Mouse (Mus musculus): ENCODE results near the gene Gm42791.

Gene Gm42791

DNA sequence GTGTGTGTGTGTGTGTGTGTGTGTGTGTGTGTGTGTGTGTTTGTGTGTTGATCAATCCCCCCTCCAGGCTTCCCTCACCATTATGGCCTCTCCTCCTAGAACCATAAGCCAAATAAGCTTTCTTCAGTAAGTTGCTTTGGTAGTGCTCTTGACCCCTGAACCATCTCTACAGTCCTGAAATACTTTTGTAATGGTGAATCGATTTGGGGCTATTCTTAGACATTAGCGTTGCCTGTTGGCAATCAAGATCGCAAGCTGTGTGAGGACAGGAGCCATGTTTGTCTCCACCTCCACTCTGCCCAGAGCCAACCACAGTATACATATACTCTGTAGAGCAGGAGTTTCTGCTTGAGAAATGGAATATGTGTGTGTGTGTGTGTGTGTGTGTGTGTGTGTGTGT, 14.2 kb upstream of the Gm42791 start:
- DNase-seq (ENCODE audit: low read depth, low spot score) = no peak

DNA sequence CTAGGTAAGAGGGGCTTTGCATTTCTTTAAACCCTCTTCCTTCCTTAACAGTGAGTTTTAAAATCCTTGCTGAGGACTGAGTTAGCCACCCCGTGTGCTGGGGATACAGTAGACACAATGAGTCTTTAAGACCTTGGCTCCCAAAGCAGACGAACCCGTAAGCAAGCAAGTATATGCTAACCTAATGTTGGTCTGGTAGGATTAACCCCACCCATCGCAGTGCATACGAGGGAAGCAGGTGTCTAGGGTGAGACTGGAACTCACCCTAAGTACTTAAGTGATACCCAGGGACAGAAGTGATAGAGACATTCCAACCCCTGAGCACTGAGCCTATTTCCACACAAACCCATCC, 12.3 kb upstream of the Gm42791 start:
- no peak for DNase-seq (ENCODE audit: low read depth, low spot score)

DNA sequence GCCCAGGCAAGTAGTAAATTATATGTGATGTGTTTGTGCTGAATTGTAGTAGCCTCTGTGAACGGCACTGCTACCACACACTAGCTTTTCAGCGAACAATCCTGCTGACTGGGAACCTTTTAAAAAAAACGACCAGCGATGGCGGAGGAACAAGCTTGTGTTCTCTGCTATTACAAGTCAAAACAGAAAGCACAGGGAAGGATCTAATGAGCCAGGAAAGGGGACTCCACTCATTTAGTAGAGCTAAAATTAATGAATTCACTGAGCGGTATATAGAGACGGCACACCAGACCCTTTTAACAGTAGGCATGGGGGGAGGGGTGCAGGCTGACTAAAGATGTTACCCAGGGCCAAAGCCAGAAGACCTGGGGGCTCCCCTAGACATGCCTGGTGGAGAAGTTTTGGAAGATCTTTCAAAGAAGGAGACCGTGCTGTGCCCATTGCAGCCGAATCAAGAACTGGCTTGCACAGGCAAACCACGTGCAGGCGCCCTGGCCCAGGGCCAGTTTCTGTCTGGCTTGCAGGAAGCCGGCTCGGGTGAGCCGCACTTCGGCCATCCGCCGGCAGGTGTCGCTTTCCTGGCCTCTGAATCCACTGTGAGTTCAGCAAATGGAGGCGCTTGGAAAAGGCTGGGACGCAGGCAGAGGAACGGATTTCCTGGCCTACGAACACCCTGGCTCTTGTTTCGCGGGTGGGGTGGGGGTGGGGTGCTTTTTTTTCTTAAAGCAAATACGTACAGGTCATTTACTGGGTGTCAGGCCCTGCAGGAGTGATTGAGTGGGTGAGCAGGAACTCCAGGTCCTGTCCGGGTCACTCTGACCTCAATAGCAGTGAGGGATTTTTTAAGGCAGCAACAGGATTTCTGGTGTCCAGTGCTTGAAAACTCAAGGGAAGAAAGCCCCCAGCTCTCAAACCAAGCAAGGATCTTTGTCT, 11.7 kb upstream of the Gm42791 start:
- peak; percentile 98 for DNase-seq (ENCODE audit: low read depth, low spot score)

DNA sequence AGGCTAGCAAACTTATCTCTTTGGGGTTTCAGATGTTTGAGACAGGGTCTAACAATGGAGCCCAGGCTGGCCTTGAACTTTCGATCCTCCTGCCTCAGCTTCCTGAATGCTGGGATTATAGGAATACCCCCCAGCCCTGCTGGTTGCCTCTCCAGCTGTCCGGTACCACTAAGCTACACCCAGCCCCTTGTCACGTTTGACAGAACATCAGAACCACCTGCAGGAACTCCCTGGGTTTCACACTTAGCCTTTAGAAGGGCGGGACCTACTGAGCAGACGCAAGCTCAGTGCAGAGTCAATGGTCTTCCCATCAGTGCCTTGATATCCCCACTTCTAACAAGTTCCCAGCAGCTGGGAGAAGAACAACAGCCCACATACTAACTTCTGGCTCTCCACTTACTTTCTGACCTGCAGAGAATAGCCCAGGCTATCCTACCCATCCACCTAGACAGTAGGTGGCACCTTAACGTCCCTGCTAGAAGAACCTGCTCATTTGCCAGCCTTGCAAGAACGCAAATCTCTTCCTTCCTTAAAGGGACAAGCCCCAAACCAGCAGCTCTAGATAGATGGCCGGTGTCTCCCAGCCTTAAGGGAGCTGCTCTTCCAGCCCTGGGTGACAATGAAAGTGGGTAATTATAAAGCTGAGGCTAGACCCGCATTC, 10.9 kb upstream of the Gm42791 start:
- DNase-seq (ENCODE audit: low read depth, low spot score) = no peak

DNA sequence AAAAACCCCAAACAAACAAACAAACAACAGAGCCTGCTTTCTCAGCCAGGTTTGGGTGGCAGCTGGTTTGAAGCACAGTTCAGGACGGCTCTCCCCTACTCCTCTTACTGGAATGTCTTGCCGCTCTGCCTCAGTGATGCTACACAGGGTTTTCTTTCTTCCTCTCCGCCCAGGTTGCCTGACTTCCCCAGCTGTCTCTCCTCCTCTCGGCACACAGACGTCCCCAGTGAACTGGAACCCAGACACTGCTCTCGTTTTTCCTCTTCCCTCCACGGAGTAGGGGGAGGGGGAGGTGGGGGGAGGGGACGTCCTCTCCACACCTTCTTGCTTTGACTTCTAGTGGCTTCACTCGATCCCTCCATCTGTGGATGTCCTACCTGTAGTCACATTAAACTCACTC, 10.1 kb upstream of the Gm42791 start:
- no peak for DNase-seq (ENCODE audit: low read depth, low spot score)

DNA sequence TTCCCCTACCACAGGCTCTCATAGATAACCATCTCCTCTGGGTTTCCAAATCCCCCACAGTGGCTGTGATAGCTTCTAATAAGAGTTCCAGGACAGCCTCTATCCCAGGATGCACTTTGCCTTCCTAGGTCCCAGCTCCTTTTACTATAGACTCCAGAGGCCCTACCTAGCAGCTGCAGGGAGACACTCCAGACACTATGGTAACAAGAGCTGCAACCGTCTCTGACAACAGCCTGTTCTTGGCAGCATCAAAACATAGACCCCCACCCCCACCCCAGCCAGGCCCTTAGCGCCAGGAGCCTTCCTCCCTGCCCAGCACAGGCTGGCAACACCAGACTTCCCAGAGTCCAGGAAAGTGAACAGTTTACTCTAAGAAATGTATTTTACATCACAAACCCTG, 8.2 kb upstream of the Gm42791 start:
- DNase-seq (ENCODE audit: low read depth, low spot score) = no peak

DNA sequence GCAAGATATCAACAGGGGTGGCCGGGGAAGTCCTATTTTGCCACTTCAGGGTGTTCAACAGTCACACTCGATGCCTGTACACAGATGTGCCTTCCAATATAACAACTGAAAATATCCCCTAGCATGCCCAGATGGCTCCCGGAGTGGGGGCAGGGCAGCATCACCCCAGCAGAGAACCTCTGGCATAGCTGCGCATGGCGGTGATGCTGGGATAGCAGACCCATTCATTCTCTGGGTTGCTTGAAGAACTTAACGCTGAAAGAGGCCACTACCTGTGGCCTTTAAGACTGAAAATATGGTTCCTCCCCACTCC, 7.8 kb upstream of the Gm42791 start:
- no peak for DNase-seq (ENCODE audit: low read depth, low spot score)

DNA sequence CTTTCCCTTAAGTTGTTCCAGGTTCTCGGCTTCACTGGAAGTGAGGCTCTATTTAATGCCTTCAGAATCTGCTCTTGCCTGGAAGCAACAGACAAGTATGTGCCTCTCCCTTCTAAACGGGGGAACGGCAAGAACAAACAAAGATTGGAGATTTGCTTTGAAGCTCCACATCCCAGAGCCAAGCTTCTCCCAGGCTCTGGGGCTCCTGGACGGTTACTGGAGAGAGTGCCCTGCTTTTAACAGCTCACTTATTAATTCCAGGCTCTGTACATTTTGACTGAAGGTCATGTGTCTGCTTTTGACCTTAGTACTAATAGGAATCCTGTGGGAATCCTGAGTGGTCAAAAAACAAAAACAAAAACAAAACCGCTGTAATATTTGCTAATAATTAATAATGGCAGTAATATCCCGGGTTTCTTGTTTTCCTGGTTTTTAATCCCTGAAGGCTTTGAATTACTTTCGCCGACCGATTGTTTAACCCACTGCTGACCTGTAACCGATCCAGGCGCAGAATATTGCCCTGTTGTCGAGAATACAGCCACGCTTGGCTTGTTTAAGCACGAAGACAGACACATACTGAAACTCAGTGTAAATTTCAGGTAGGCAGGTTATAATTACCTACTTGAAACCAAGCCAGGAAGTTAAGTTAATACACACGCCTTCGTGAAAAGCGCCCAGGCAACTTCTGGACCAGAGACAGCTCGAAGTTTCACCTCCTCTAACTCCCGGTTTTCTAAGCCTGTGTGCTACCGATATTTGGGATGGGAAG, 7.3 kb upstream of the Gm42791 start:
- DNase-seq (ENCODE audit: low read depth, low spot score) = no peak

DNA sequence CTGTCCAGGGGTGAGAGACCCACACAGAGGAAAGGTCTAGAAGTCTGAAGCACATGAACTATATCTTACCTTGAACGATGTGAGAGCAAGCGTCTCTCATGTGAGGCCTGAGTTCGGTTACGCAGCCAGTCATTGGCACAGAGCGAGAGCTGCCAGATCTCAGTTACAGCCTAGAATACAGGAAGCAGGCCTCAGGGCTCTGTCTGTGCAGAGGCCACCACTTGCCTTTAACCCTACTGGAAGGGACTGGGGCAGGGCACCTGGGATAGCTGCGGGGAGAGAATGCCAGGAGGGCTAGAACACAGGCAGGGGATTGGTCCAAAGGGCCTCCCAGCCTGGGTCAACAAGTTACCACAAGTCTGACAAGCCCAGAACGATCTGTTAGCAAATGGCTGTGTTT, 4.9 kb upstream of the Gm42791 start:
- DNase-seq (ENCODE audit: low read depth, low spot score) = no peak

DNA sequence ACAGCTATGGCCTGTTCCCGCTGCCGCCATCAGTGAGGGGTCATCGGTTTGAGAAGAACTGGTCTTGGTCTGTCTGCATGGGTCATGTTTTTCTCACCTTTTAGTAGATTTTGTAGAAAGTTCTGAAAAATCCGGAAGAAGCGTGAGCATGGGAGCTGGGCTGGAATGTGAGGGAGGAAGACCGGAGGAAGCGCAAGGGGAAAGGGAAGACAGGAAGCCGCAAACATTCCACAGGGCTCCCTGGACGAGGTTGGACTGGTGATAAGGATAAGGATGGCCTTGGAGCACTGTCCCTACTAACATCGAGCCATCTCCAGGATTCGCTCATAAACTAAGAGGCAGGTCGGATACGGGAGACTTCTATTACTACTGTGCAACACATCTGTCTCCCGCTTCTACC, 3.6 kb upstream of the Gm42791 start:
- DNase-seq (ENCODE audit: low read depth, low spot score) = no peak

DNA sequence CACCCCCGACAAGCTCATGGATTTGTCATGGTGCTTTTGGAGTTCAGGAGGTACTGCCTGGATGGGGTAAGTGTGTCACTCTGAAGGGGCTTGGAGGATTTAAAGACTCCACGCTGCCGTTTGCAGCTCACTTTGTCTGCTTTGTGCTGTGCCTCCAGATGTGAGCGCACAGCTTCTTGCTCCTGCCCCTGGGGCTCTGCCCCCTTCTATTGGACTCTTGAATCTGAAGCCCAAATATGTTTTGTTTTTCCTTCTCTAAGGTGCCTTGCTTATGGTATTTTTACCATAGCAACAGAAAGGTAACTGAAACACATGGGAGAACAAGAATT, 1.7 kb upstream of the Gm42791 start:
- DNase-seq (ENCODE audit: low read depth, low spot score) = no peak

DNA sequence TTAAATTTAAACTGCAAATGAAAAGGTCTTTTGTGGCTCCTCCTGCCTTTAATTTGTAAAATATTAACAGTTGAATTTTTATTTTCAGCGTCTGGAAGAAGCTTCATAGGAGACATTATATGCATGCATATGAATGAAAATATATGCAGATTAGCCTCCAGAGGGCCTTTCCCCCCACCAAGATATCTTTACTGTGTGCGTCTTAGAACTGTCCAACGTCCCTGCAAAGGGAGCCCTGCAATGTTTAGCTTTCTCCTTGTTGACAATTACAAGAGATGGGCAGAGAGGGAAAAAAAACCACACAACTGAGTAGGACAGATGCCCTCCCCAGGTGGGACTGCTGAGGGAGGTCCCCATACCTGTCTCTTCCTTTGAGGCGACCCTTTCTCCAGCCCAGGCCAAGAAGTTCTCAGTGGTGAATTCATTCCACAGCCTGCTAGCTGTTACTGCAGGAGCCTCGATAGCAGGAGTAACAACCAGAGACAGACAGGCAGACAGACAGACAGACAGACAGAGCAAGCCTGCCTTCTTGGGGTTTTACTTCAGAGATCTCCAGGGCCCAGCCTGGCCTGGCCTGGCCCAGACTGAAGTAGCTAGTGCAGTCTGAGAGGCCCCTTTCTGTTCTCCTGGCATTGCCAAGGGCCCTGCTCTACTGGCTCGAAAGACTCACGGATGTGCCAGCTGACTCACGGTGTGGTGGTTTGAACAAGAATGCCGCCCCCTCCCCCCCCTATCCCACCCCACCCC, 1.2 kb upstream of the Gm42791 start:
- no peak for DNase-seq (ENCODE audit: low read depth, low spot score)

DNA sequence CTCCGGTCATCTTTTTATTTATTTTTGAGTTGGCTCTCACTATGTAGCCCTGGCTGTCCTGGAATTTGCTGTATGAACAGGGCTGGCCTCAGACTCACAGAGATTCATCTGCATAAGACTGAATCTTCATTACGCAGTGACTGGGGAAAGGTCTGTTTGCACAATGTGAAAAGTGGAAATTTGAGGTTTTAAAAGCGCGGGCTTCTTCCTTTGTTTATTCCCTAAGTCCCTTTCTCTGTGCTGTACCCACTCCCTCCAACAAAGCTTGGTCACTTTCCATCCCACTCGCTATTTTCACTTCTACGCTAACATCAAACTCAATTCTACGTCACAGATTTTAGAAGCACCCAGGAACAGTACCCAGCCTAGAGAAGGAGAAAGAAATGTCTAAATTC, 639 bp downstream of the Gm42791 start:
- DNase-seq (ENCODE audit: low read depth, low spot score) = no peak

DNA sequence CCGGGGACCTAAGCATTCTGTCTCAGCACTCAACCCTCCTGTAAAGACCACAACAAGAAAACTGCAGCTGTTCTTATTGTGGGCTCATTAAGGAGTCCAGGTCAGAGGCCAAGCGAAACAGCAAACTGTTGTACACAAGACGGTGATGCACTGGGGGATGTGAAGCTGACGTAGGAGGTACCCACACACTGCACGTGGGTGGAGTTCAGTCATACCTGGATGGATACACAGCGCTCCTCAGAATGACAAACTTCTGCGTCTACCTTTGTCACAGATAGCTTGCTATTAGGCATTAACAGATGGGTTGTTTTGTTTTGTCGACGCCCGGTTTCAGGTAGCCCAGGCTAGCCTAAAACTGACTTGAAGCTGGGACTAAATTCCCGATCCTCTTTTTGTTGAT, 2.3 kb downstream of the Gm42791 start:
- DNase-seq (ENCODE audit: low read depth, low spot score) = no peak

DNA sequence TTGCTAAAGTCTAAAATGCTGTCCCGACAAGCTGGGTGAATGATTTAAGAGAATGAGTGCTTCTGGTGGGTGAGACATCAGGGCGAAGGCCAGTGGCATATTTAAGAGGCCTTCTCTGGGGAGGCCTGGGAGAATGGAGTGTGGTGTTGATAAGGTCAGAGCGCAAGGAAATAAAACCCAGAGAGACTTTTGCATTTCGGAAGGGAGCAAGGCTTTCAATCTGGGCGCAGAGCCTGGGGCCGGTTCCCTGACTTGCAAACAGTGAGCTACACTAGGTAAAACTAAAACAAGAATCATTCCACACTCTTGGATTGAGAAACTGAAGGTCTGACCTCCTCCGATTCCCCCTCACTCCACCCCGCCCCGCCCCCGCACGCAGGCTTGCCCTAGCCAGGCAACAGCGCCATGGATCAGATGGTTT, 4.0 kb downstream of the Gm42791 start:
- no peak for DNase-seq (ENCODE audit: low read depth, low spot score)

DNA sequence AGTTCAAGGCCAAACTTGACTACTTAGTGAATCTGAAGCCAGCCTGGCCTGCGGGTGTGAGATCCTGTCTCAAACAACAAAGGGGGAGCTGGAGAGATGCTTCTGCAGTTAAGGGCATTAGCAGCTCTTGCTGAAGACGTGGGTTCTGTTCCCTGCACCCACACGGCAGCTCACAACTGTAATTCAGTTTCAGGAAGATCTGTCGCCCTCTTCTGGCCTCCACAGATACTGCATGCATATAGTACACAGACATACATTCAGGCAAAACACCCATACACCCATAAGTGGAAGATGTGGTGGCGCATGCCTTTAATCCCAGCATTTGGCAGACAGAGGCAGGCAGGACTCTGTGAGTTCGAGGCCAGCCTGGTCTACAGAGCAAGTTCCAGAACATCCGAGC, 5.5 kb downstream of the Gm42791 start:
- no peak for DNase-seq (ENCODE audit: low read depth, low spot score)

DNA sequence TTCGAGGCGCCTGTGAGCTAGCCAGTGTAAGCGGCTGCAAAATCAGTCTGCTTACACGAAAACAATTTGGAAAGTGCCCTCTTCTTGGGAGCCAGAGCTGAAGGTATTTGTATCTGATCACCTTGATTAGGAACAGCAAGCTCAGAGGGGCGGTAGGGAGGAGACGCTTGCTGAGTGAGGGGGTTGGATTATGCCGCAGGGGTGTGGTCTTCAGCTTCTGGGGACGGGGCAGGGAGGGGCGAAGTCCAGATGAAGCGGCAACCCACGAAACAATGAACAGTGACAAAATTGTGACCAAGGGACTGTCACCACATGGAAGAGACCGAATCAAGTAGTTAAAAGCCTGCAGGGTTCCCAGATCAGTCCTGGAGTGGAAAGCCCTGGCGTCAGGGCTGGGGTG, 10.0 kb downstream of the Gm42791 start:
- DNase-seq (ENCODE audit: low read depth, low spot score) = no peak

DNA sequence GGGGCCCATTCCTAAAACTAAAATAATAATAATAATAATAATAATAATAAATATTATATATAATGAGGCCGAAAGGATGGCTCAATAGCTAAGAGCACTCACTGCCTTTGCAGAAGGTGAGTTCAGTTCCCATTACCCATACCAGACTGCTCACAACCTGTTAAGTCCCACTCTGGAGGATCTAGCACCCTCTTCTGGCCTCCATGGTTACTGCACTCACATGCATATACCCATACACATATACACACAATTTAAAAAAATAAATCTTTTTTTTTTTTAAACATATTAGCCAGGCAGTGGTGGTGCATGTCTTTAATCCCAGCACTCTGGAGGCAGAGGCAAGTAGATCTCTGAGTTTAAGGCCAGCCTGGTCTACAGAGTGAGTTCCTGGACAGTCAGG, 11.3 kb downstream of the Gm42791 start:
- DNase-seq (ENCODE audit: low read depth, low spot score) = no peak

DNA sequence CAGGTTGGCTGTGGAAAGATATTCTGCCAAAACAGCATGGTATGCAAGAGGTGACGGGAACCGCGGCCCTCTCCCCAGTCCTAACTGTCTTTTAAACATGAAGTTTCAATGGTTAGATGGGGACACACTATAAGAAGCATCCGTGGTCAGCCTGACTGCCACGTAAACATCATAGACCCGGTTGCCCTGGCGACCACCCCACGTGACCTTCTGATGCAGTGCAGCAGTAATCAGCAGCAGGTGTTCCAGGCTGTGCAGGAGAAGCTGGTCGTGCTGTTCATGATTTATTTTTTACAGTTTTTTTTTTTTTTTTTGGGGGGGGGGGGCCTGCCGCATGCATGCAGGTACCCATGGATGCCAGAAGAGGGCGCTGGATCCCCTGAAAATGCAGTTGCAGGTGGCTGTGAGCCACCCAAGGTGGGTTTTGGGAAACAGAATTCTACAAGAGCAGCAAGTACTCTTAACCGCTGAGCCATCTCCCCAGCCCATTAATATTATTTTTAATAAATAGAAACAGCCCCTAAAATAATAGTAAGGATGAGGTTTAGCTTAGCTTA, 11.8 kb downstream of the Gm42791 start:
- peak; percentile 70 for DNase-seq (ENCODE audit: low read depth, low spot score)

DNA sequence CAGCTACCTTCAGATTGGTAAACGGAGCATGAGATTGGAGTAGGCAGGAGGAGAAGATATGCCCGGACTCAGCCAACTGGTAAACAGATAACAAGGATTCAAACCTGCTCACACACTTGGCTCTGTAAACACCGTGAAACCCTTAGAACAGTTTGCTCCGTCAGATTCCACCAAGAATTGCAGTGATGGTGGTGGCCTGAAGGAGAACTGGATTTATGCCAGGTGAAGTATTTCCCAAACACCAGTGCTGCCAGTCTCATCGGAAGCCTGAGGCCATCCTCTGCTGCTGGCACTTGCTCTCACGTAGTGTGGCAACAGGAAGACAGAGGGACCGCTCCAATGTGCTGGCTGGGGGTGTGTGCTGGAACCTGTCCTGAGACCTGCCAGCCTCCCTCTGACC, 12.6 kb downstream of the Gm42791 start:
- DNase-seq (ENCODE audit: low read depth, low spot score) = no peak

DNA sequence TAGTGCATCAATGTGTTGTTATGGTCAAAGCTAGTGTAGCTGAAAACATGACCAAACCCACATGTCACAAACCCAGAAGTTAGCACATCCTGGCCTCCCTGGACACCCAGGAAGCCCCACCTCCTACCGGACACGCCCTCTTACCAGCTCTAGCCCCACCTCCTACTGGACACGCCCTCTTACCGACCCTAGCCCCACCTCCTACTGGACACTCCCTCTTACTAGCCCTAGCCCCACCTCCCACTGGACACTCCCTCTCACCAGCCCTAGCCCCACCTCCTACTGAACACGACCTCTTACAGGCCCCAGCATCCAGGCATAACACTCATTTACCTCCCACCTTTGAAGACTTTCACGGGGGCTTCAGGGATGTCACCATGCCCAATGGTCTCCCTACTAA, 14.3 kb downstream of the Gm42791 start:
- no peak for DNase-seq (ENCODE audit: low read depth, low spot score)

Data from forelimb bud, embryonic 11.5 days (tissue).